Comparison of ENCODE assay signal across 9 mouse cellular contexts in genomic region chr1:36252791-36253190, GRCm38 (mm10). TPM values are rescaled to one million over a fixed set of nuclear protein-coding genes. Genes with fewer than 3 reads are reported as not detected.
DNase-seq lines count a peak whose midpoint lies in the region; ATAC-seq and TF ChIP-seq lines count a peak whose summit lies in the region.
"Had no signal": no experiment of that assay in that cellular context is flagged by ENCODE, and none has a peak within 500 bp of the region (broad histone marks: within the 10 kb centered on the region; RNA-seq: fewer than 3 reads in every experiment).

No protein-coding gene starts in this region.

- H3K27me3 ChIP-seq in forebrain, embryonic 10.5 days (ENCODE audit: poor library complexity, severe bottlenecking) = peaks cover 38% of the 10 kb centered on the region
- H3K27me3 ChIP-seq in hindbrain, embryonic 10.5 days (ENCODE audit: insufficient read depth, poor library complexity, severe bottlenecking) = peaks cover 30% of the 10 kb centered on the region
- peaks cover 15% of the 10 kb centered on the region; the same call in 1 of the 2 replicates for H3K27me3 ChIP-seq in lung, embryonic 14.5 days (ENCODE audit: insufficient read depth, low read length)

- H3K4me1 ChIP-seq in forebrain, embryonic 10.5 days = peaks cover 30% of the 10 kb centered on the region
- peaks cover 30% of the 10 kb centered on the region for H3K4me1 ChIP-seq in hindbrain, embryonic 10.5 days (replicated peaks)
- no peaks in the 10 kb centered on the region for H3K4me1 ChIP-seq in lung, embryonic 14.5 days (ENCODE audit: insufficient read depth)

- peak; percentile 99 for TF ChIP-seq CTCF in layer of hippocampus, adult 2 months (conservative IDR thresholded peaks at IDR 0.05)
- TF ChIP-seq CTCF in lung, embryonic 14.5 days (IDR thresholded peaks at IDR 0.05; ENCODE audit: low read depth) = peak; percentile 91

- no peak overlapping the region for H3K4me3 ChIP-seq in forebrain, embryonic 10.5 days
- H3K4me3 ChIP-seq in hindbrain, embryonic 10.5 days = no peak overlapping the region
- H3K4me3 ChIP-seq in layer of hippocampus, adult 2 months = no peak overlapping the region
- H3K4me3 ChIP-seq in lung, embryonic 14.5 days (ENCODE audit: low read depth, low read length) = no peak overlapping the region
- H3K4me3 ChIP-seq: liver, embryonic 15.5 days had no signal

- H3K9ac ChIP-seq in lung, embryonic 14.5 days = no peak overlapping the region
- H3K9ac ChIP-seq: liver, embryonic 15.5 days had no signal

- WGBS in forebrain, embryonic 10.5 days = 11% methylated on average over 6 of the region's 6 CpGs
- 13% methylated on average over 6 of the region's 6 CpGs for WGBS in hindbrain, embryonic 10.5 days
- WGBS in lung, embryonic 14.5 days = 4% methylated on average over 6 of the region's 6 CpGs

- no peak overlapping the region for H3K4me2 ChIP-seq in lung, embryonic 14.5 days
- H3K4me2 ChIP-seq: liver, embryonic 15.5 days had no signal

- no peaks in the 10 kb centered on the region for H3K36me3 ChIP-seq in forebrain, embryonic 10.5 days (replicated peaks)
- no peaks in the 10 kb centered on the region for H3K36me3 ChIP-seq in hindbrain, embryonic 10.5 days
- no peaks in the 10 kb centered on the region for H3K36me3 ChIP-seq in lung, embryonic 14.5 days (ENCODE audit: insufficient read depth)
- H3K36me3 ChIP-seq: liver, embryonic 15.5 days had no signal

- ATAC-seq in lung, embryonic 14.5 days (ENCODE audit: insufficient read depth) = peak; percentile 66; the same call in 1 of the 2 replicates

- H3K9me3 ChIP-seq in forebrain, embryonic 10.5 days = peaks cover 7% of the 10 kb centered on the region; the same call in 1 of the 2 replicates
- H3K9me3 ChIP-seq in hindbrain, embryonic 10.5 days = peaks cover 5% of the 10 kb centered on the region
- peaks cover 4% of the 10 kb centered on the region; the same call in 1 of the 2 replicates for H3K9me3 ChIP-seq in lung, embryonic 14.5 days (ENCODE audit: low read depth, low read length)
- H3K9me3 ChIP-seq: liver, embryonic 15.5 days had no signal

- no peak overlapping the region for H3K27ac ChIP-seq in forebrain, embryonic 10.5 days
- H3K27ac ChIP-seq in hindbrain, embryonic 10.5 days = no peak overlapping the region
- H3K27ac ChIP-seq in layer of hippocampus, adult 2 months = no peak overlapping the region
- H3K27ac ChIP-seq in lung, embryonic 14.5 days (ENCODE audit: low read depth) = no peak overlapping the region
- H3K27ac ChIP-seq: liver, embryonic 15.5 days had no signal

- peak; percentile 75 for DNase-seq in MEL-GATA-1-ER (ENCODE audit: extremely low read depth, low read depth)
- peak; percentile 39 for DNase-seq in brain, embryonic 18.5 days (ENCODE audit: low read depth, low spot score)
- peak; percentile 66 for DNase-seq in forebrain, embryonic 10.5 days (ENCODE audit: extremely low spot score, low spot score)
- peak; percentile 57 for DNase-seq in hindbrain, embryonic 10.5 days (ENCODE audit: low spot score)
- DNase-seq in layer of hippocampus, adult 2 months (ENCODE audit: low spot score in 2 of 2) = peak; percentile 72 to 81
- peak; percentile 90 for DNase-seq in lung, embryonic 14.5 days
- peak; percentile 78 for DNase-seq in retina, postnatal 7 days (ENCODE audit: low read depth, low spot score)
- peak; percentile 67 to 74 for DNase-seq in thymus, postnatal 36 days

RNA-seq across cellular contexts. Expression of gene Uggt1, which starts 8.3 kb away (rescaled TPM):
- 52.1 and 53.6 TPM in 2 replicates for polyA plus RNA-seq in forebrain, embryonic 10.5 days (2016; fragmentation: Nextera tagmentation; extraction: Ambion mirVana)
- 51.7 and 54.0 TPM in 2 replicates for polyA plus RNA-seq in hindbrain, embryonic 10.5 days (2016; fragmentation: Nextera tagmentation; extraction: Ambion mirVana)
- total RNA-seq in layer of hippocampus, adult 2 months (2021) = 10 to 100 TPM; 37.1 to 39.0 TPM
- polyA plus RNA-seq in lung, embryonic 14.5 days (2014; fragmentation: Nextera tagmentation; extraction: Ambion mirVana) = 76.6 and 80.4 TPM in 2 replicates

RNA-seq across cellular contexts. Expression of gene Neurl3, which starts 21.7 kb away (rescaled TPM):
- polyA plus RNA-seq in forebrain, embryonic 10.5 days (2016; fragmentation: Nextera tagmentation; extraction: Ambion mirVana) = 0.32 and 0.37 TPM in 2 replicates
- polyA plus RNA-seq in hindbrain, embryonic 10.5 days (2016; fragmentation: Nextera tagmentation; extraction: Ambion mirVana) = 0.30 and 0.31 TPM in 2 replicates
- under 1 TPM; 0.44 to 0.92 TPM for total RNA-seq in layer of hippocampus, adult 2 months (2021)
- polyA plus RNA-seq in lung, embryonic 14.5 days (2014; fragmentation: Nextera tagmentation; extraction: Ambion mirVana) = 2.6 and 4.5 TPM in 2 replicates

RNA-seq across cellular contexts. Expression of gene Arid5a, which starts 54.7 kb away (rescaled TPM):
- 2.9 TPM in 2 replicates for polyA plus RNA-seq in forebrain, embryonic 10.5 days (2016; fragmentation: Nextera tagmentation; extraction: Ambion mirVana)
- 2.0 and 3.5 TPM in 2 replicates for polyA plus RNA-seq in hindbrain, embryonic 10.5 days (2016; fragmentation: Nextera tagmentation; extraction: Ambion mirVana)
- 10 to 100 TPM; 15.1 to 15.4 TPM for total RNA-seq in layer of hippocampus, adult 2 months (2021)
- 5.4 and 6.6 TPM in 2 replicates for polyA plus RNA-seq in lung, embryonic 14.5 days (2014; fragmentation: Nextera tagmentation; extraction: Ambion mirVana)

Comparison
In these comparisons a context has a peak if more than half of its experiments do, and no peak if none do; other contexts are left out.
1. DNase-seq: peak in every context shown above with its lines; median percentile 90 in lung, embryonic 14.5 days; 78 in retina, postnatal 7 days; 76 in layer of hippocampus, adult 2 months; 75 in MEL-GATA-1-ER; 70 in thymus, postnatal 36 days; 66 in forebrain, embryonic 10.5 days; 57 in hindbrain, embryonic 10.5 days; 39 in brain, embryonic 18.5 days.